Mouse (Mus musculus): ENCODE results near the gene Edc3.

Edc3 gene

DNA sequence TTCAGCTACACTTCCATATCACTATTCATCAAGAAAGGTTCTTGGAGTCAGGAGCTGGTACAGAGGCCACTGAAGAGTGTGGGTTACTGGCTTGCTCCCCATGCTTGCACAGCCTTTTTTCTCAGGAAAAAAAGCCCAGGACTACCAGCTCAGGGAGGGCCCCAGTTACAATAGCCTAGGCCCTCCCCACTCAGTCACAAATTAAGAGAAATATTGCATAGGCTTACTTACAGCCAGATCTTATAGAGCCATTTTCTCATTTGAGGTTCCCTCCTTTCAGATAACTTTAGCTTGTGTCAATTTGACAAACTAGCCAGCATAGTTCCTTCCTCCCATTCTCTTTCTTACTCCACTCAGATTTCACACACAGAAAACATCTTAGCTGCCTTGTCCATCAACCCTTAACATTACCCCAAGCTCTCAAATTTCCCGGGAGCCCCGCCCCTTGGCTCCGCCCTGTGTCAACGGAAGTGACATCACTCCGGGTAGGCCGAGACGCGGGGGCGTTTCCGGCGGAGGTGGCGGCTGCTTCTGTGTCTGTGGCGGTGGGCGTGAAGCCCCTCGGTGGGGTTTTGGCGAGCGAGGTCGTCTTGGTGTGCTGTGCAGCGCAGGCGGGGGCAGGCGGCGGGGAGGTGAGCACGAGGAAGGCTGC lies at the start of gene Edc3:
Gene Edc3, plus strand, starts transcription at position 473 of the 652 bp plus-strand sequence.
- peak; percentile 94 for DNase-seq

GRCm38 (mm10) chr9:57658970-57659369 lies 49.4 kb upstream of the Edc3 start:
- no peak for DNase-seq

- DNase-seq = peak; percentile 85
Observed at GRCm38 (mm10) chr9:57659774-57660173, 48.6 kb upstream of the Edc3 start.

DNA sequence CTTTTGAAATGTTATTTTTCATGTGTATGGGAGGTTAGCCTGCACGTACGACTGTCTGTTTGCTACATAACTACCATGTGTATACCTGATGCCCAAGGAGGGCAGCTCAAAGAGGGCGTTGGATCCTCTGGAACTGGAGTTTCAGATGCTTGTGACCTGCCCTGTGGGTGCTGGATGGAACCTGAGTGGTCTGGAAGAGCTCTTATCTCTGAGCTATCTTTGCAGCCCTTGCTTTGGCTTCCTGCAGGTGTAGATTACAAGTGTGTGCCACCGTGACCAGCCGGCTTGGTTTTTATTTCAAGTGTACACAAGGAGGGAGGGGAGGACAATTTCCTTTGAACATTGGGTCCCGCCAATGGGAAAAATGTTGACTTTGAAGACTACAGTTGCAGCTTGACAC lies 47.8 kb upstream of the Edc3 start:
- peak; percentile 21 for DNase-seq

DNA sequence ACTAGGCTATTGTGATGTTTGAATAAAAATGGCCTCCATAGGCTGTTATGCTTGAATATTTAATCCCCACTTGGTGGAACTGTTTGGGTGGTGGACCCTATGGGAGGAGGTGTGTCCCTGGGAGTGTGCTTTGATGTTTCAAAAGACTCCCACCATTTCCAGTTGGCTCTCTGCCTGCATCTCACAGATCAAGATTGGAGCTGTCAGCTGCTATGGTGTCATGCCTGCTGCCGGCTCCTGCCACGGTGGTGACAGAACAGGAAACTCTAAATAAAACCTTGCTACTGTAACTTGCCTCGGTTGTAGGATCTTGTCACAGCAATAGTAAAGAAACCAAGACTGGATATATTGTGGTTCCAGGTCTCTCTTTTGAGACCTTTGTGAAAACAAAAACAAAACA lies 46.8 kb upstream of the Edc3 start:
- no peak for DNase-seq

GRCm38 (mm10) chr9:57664616-57665015 lies 43.7 kb upstream of the Edc3 start:
- DNase-seq = no peak

DNA sequence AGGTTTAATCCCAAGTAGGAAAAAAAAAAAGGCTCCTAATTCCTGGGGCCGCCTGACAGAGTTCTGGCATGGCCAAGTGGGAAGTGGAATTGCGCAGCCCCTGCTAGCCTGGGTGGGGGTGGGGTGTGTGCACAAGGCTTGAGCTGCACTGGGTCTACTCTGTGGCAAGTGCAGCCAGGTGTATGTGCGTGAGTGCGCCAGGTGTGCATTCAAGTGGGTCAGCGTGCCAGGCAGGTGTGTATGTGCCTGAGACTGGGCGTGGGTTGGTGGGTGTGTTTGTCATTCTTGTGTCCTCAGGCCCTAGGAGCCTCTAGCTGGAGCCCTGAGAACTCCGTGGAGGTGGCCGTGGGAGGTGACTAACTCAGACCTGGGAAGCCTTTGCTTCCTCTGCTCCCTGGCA lies 41.8 kb upstream of the Edc3 start:
- peak; percentile 58 for DNase-seq

GRCm38 (mm10) chr9:57667136-57667535 lies 41.2 kb upstream of the Edc3 start:
- peak; percentile 67 for DNase-seq

DNA sequence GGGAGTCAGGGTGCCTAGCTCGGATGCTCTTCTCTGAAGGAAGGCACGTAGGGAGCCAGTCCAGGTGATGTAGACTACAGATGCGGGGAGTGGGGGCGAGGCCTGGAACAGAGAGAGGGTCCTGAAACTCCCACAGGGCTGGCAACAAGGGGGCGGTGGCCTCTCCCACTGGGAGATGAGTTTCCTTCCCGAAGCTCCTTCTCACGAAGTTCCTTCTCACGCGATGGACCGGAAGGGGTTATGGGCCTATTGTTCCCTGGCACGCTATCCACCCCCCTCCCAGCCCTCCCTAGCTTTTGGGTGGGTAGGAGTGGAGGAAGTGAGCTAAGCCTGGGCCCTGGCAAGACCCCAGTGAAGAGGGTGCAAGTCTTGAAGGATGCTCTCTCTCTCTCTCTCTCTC lies 40.5 kb upstream of the Edc3 start:
- no peak for DNase-seq

DNA sequence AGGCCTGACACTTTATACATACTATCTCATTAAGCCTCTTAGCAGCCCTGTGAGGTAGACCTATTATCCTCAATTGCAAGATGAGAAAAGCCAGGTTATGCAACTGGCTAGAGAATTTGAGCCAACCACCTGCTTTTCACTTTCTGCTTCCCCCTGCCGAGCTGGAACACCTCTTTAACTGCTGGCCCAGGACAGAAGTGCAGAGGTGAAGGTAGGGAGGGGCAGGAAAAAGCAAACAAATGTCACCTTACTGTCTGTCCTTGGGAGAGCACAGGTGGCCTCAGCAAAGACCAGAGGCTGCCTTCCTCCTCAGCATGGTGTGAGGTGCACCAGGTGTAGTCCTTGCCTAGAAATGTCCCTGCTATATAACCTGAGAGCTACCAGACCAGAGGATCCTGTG lies 40.1 kb upstream of the Edc3 start:
- DNase-seq = no peak

DNA sequence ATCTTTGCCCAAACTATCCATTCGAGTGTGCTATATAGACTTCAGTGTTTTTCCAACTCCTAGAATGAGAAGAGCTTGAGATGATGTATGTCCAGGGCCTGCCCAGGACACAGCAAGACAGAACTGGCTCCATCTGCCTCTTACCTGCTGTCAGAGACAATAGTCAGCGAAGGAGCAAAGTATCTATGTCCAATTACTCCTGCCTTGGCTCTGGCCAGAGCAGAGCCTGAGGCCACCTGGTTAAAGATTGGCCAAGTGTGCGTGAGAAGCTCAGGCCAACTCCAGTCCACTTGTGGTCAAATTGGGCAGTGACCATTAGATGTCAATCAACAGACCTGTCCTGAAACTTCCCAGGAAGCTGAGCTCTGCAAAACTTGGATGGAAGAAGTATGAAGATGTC lies 38.8 kb upstream of the Edc3 start:
- DNase-seq = no peak

DNA sequence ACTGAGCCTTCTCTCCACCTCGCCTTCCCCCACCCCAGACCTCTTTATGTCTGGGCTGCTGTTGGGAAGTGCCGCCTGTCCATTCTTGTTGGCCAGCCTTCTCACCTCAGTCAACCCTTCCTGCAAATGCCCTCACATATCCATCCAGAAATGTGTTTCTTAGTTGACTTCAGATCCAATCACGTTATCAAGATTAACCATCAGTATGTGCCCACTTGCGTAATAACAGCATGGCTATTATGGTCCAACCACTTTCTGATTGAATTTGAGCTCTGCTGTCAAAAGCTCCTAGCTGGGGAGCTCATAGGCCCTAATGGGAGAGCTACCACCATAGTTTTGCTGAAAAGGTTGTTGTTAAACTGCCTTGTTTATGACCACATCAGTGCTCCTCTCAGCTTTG lies 37.3 kb upstream of the Edc3 start:
- DNase-seq = no peak

DNA sequence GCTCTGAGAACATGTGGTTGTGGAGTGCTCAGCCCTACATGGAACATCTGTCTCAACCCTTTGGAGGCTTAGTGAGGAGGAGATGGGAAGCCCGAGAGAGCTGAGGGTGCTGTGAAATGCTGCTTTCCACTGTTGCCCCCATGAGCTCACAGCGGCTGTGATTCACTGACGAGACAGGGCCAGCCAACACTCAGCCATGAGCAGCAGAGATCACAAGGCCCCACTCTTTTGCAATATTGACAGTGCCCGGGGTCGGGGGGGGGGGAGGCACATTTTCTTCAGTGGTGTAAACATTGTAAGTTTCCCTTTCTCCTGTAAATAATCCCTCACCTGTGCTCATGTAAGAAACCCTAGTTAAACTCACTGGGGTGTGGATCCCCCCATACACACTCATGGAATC lies 36.8 kb upstream of the Edc3 start:
- no peak for DNase-seq

- no peak for DNase-seq
Observed at GRCm38 (mm10) chr9:57681411-57681810, 26.9 kb upstream of the Edc3 start.

GRCm38 (mm10) chr9:57683520-57683919 lies 24.8 kb upstream of the Edc3 start, which contains the start of gene Cyp1a2:
Cyp1a2 (minus strand) TSS chr9:57683703.
- no peak for DNase-seq

DNA sequence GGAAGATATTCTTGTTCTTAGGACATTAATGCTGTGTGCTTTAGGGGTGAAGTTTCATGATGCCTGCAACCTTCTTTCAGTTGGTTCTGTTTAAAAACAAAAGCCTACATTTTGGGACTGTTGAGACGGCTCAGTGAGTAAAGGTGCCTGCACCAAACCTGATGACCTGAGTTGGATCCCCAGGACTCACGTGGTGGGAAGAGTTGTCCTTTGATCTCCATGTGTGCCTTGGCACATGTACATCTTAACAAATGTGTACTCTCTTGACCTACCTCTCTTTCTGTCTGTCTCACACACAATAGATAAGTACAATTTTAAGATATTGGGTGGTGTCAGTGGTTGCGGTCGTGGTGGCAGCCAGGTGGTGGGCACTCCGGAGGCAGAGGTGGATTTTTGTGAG lies 22.3 kb upstream of the Edc3 start:
- DNase-seq = no peak

DNA sequence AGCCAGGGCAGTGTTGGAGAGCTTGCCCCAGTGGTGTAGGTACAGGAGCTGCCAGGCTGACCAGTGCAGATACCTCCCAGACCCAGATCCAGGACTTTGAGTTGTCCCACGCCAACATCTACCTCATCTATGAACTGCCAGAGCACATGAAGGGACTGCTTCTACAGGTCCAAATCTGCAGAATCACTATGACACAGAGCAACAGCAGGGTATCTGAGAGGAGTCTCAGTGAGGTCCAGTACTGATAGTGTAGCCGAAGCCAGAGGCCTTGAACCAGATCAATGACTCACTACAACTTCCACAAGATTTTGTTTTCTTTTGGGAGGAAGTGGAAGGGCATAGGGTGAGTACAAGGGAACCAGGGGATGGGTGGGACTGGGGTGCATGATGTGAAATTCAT lies 20.6 kb upstream of the Edc3 start, which contains the start of gene Cyp1a1:
Gene Cyp1a1, plus strand, starts transcription at position 178 of the 400 bp plus-strand sequence.
- no peak for DNase-seq

GRCm38 (mm10) chr9:57688158-57688557 lies 20.2 kb upstream of the Edc3 start:
- DNase-seq = peak; percentile 49

GRCm38 (mm10) chr9:57688606-57689005 lies 19.7 kb upstream of the Edc3 start:
- no peak for DNase-seq

GRCm38 (mm10) chr9:57694108-57694507 lies 14.2 kb upstream of the Edc3 start:
- DNase-seq = no peak

- DNase-seq = peak; percentile 22
Observed at GRCm38 (mm10) chr9:57696380-57697285, 11.7 kb upstream of the Edc3 start.

DNA sequence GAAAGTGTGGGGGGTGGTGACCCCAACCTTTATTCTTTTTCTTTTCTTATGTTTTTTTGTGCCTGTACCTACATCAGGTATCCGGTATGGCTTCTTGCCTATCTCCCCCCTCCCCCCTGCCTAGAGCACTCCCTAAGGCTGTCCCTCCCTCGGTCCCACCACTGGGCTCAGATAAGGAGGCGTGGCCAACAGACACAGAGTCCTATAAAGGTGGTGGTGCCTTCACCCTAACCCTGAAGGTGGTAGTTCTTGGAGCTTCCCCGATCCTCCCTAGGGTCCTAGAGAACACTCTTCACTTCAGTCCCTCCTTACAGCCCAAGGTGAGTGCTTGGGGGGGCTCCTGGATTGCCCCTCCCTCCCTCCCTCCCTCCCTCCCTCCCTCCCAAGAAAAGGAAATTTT lies 11.0 kb upstream of the Edc3 start:
- no peak for DNase-seq

GRCm38 (mm10) chr9:57698466-57699150 lies 9.7 kb upstream of the Edc3 start:
- no peak for DNase-seq

DNA sequence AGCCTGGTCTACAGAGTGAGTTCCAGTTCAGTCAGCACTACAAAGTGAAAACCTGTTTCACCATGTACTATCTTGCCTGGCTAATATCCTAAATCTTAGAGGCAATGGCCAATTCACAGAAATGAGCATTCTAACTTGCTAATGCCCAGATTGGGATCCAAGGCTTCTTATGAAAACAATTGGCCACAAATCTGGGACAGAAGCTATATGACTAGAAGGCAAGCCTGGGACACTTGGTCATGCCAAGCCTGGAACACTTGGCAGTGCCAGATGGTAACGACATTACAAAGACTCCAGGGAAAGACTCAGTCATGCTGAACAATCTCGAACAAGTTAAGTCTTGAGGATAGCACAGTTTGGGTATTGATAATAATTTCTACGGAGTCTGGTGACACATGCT lies 1.8 kb upstream of the Edc3 start:
- no peak for DNase-seq
